Mouse (Mus musculus): ENCODE data around the gene Trim9.

- TF ChIP-seq POLR2A (IDR thresholded peaks at IDR 0.05; ENCODE audit: borderline replicate concordance, control insufficient read depth, low read depth, low read length) (no peak), CTCF (IDR thresholded peaks at IDR 0.05; ENCODE audit: control insufficient read depth, insufficient read depth, low read length) (no peak)
These were observed 20.5 kb downstream of the Trim9 start for GRCm38 (mm10) chr12:70326956-70327355.
